Mouse (Mus musculus) heart, postnatal 4 days (tissue): ENCODE measurements at regions not wholly inside any gene's neighbourhood (a gene's known extent, or its start where the extent isn't known, plus 50 kb on each side); places are given as distances from the start of the nearest gene placed in this dataset.
"Not testable (repeated sequence)": the region's sequence is repeated elsewhere in the genome, so short reads cannot be mapped to it uniquely, and the experiment has no call there.

Source experiments
- DNase-seq: peaks from one replicate; pipeline ENCODE4 v3.0.0; 2021

DNA sequence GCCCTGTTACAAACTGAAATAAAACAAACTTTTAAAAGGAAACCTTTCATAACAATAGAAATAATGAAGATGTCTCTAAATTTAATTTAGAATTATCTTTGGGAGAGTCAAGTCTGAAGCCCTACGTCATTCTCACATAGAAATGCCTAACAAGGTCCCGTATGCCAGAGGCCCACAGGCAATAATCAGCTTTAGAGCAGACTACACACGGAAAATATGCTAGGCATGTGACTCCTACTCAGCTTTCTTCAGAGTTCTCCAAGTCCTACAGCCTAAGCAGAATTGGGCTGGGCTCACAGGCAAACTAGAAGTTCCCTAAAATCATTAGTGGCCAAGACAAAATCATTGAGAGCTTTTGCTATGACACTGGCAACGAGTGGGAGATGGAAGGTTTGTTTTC, 176.9 kb upstream of the Gap43 start:
- peak; percentile 43 for DNase-seq

DNA sequence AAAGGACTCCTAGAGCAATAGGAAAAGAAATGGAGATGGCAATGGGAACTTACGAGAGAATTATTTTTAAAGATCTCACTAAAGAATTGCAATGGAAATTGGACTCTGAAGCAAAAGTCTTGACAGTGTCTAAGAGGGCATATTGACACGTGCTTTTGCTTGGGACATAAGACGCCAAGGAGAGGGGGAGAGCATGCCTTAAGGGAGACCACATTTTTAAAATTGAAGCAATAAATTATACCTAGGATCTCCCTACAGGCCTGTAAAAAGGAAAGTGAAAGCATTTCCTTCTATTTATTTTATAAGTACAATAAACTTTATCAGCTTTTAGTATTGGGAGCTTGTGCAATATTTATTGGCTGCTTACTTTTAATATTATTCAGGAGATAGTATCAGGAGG, 175.5 kb upstream of the Gap43 start:
- DNase-seq, result no peak

DNA sequence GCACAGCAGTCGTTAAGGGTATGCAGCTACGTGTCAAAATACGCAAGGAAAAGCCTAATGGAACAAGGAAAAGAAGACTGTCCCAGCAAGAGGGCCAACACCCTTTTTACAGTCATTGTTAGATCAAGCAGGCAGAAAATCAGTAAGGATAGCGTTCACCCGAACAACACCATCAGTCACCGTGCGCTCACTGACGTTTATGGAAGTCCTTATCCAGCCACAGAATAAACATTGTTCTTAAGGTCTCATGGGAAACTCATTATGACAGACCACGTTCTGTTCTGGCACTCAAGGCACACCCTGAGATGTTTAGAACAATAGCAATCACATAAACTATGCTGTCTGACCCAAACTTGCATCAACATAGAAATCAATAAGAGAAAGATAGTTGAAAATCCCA, 164.7 kb upstream of the Gap43 start:
- DNase-seq, result no peak

DNA sequence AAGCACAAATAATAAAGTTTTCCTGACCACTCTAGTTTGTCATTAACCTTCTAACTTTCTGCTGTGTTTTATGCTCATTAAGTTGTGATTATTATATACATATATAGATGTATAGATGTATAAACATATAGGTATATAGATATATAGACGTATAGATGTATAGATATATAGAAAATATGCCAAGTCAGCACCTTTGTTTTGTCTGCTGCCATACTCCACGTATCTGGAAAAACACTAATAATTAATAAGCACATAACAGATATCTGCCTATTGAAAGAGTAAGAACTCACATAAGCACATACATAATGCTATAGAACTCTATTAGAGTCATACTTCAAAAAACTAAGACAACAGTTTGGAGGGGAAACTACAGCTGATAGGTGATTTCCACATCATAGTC, 161.3 kb upstream of the Gap43 start:
- DNase-seq, result no peak

DNA sequence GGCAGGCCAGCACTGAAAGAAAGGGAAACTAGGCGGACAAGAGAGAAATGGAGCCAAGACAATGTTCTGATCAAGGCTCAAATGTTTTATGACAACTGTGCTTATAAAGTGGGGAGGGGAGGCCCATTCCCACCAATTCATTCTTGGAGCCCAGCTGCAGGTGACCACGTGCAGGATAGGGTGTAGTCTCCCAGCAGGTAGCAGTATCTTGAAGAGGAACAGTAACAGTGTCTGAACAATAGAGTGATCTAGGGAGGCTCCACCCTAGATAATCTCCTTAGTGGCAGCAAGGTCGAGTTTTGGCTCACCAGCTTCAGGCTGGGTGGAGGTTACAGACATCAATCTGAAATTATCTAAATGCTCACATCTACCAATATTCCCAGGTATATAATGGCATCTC, 160.7 kb upstream of the Gap43 start:
- DNase-seq, result not testable (repeated sequence)

DNA sequence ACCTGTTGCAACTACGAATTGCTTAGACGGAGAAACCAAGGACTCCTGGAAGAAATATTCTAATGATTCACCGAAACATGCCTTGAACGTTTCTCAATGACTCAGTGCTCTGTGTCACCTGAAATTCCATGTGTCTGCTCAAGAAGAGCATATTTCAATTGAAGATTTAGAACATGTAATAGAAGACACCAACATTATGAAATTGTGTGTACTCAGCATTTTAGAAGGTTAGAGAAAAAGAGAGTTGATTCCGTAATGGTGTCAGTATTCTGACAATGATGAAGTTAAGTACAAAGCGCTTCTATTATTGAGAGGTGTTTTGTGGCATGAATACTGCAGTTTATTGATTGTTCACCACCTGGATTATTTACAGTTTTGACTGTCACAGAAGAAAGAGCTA, 159.1 kb upstream of the Gap43 start:
- DNase-seq, result no peak

DNA sequence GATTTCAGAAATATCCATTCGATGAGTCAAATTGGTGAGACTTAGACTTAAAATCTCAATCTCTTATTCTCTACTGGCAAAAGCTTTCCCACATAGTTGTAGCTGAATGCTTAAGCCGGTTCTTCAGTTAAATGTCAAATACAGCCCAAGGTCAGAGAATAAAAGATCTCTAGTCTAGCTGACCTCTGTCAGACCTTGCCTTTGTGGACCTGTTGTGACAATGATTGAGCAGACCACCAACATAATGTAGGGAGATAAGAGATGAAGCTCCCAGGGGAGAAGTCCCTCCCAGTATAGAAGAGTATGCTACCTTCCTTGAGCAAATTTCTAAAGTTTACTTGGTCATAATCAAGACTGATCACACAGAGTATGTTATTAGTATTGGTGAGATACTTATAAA, 157.9 kb upstream of the Gap43 start:
- no peak for DNase-seq

DNA sequence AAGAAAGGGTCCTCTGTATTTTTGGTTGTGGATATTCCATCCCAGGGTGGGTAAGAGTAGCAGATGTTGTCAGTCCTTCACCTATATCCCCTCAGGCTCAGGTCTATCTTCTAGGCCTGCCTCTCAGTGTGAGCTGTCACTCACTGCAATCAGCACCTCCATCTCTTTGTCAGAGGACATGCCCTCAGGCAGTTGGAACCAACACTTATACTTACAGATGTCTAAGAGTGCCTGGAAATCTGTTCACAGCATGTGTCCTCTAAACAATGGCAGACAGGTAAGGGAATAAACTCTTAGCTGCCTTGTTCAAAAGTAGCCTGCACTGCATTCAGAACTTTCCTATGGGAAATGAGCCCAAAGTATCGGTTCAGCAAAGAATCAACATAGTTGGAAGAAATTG, 153.1 kb upstream of the Gap43 start:
- DNase-seq, result no peak

DNA sequence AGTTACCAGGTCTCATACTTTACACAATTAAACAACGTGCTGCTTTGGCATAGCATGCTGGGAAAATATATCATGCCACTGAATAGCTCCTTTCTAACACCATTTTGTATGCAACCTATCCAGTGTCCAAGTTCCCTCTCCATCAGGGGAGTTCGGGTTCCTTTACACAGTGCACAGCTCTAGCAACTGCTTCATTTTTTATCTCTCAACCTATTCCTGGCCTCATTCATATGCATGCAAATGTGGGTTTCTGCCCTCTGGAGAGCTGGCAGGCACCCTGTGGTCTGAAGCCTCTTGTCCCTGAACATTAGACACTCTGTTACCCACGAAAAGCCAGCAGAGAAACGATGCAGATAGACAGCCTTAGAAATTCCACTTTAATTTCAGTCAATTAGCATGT, 148.3 kb upstream of the Gap43 start:
- no peak for DNase-seq

DNA sequence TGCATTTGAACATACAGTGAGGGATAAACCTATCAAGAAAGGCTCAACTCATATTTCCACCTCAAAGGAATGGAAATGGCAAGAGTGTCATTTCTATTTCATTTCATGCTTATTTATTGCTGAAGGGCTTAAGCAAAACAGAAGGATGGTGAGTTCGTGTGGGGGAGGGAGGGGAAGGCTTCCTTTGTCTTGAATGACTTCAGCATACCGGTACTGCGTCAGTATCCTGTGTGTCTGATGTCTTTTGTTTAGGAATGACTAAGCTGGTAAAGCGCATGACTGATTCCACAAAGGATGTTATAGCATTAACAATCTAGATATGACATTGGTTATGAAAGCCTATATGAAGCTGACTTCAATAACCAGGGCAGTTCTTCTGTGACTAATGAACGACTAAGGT, 139.5 kb upstream of the Gap43 start:
- no peak for DNase-seq

DNA sequence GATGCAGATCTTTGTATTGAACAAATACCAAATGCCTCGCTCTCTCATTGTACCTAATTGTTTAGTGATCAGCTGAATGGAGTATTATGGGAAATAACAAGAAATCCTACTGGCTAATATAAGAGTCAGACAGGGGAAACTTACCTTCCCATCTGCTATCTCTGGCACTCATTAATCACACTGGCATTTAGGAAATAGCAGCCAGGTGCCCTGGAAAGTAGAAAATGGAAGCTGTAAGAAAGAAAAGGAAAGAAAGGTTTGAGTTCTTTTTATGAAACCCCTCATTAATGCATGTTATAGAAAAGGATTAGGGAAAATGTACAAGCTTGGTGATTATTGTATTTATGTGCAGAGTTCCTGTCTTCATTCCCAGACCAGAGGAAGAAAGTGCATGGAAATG, 126.5 kb upstream of the Gap43 start:
- DNase-seq, result no peak

DNA sequence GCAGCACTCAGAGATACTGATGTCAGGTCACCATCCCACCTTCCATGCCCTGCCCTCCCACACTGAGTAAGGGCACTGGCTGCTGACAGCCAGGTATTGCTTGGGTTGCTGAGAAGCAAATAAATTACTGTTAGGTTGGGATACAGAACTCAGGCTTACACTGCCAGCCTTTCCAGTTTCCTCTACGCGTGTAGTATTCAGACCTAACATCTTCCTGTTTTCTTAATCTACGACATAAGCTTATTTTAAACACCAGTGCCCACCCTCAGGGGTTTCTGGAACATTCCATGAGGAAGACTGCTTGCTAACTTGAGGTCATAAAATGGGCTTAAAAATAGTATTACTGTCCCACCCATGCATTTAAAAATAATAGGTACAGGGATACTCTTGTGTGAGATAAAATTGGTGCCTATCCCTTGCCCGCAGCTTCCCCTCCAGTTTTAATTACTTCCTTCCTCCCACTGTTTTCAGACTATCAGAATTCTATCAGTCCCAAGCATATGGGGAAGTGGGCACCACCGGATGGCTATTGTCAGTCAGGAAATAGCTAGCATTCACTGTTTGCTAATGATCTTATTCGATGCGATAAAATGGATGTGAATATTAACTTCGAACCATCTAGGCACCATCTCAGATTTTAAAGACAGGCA, 116.0 kb upstream of the Gap43 start:
- DNase-seq, result no peak

DNA sequence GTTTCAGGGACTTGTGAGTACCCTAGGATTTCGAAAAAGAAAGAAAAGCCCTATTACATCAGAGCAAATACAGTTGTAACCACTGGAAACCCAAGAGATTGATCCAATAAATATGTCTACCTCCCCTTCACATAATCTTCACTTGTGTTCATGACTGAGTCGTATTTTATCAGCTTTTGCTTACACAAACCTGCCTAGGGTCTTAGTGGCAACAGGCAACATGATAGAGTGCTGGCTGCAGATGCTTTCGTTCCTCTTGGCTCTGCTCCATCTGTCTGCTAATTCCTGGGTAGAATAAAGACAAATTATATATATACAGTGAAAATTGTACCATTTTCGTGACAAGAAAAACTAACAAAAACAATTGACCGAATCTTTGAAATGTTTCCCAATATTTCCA, 112.9 kb upstream of the Gap43 start:
- DNase-seq, result no peak

DNA sequence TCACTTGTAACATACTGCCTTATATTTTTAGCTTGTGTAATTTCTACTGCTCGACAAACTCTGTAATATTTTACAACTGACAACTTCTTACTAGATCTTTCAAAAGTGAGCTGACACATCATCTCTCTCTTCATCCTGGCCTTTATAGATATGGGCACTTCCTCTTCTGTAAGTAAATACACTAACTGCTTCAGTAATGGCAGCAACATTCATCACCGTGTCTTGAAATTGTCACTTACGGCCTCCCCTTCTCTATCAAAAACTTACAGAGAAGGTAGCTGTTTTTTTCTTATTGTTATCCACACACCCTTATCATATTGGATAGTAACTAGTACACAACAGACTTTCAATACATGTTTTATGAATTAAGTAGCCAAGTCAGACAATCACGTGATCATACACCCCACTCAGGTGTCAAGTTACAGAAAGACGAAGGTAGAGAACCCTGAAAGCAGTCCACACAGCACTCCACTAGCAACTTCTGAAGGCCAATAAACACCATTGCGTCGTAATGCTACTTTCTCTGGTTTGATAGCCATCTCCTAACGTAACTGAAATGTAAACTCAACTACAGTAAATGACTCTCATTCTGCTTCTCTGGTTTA, 109.5 kb upstream of the Gap43 start:
- no peak for DNase-seq

DNA sequence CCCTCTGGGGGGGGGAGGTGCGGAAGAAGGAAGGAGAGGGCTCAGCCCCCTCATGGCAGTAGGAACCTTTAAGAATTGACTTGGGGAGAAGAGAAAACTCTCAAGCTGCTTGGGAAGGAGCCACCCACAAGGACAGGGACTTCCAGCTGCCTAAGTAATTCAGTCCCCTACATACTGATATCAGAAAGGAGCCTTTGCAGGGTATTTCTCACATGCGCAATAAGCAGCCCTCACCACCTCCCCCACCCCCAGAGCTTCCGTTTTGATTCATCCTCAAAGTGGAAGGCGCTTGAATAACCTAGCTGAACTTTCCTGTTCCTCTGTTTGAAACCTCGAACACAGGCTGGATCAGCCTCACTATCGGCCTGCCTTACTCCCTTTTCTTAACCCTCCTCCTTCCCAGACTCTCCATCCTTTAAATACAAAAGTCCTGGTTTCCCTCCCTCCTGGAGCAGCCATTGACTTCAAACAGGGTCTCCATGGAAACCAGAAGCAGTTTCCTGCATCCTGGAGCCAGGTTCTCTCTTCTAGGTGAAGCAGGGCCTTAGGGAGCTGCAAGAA, 104.5 kb upstream of the Gap43 start:
- DNase-seq, result peak; percentile 11

DNA sequence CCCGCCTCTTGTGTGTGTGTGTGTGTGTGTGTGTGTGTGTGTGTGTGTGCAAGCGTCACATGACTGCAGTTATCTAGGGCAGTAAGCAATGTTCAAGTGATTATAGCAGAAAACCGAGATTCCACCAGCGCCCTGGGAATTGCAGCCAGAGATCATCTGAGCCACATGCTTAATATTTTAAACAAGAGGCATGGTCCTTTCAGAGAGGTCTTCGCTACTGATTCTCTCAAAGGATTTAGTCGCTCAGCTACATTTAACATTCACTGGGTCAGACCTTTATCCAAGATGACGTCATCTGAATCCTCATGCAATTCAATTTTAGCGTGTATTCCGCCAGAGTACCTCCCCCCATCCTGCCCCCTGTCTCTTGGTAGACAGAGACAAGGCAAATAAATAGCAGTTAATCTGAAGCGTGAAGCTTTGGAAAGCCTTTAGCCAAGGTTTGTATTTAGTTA, 104.0 kb upstream of the Gap43 start:
- peak; percentile 20 for DNase-seq

DNA sequence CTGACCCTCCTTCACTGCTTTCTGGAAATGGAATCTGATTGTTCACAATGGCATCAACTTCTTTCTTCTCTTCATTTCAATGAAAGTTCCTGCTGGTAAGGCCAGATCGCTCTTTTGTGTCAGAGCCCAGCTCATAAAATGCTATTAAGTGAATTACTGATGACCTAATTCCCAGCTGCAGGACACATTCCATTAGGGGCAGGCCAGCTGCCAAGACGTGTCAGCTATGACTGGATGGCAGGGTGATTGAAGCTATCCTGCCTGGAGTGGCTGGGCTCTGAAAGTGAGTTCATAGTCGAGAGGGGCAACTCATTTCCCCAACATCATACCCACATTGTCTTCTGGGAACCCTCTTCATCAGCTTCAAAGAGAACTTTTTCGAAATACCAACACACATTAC, 100.4 kb upstream of the Gap43 start:
- peak; percentile 74 for DNase-seq

DNA sequence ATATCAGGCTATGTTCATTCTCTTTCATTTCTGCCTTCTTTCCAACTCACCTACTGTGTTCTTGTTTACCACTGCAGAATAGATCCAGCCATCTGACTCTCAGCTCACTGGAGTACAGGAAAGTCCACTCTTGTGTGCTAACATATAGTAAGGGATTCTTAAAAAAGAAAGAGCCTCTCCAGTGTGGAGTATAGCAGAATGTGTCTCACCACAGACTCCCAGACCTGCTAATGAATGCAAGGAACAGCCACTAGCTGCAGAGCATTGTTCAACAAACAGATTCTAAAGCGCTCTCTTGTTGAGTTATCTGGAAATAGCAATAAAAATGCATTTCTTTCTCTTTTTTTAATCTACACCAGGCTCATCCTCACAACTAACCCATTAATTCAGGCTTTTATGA, 91.1 kb upstream of the Gap43 start:
- DNase-seq, result no peak

DNA sequence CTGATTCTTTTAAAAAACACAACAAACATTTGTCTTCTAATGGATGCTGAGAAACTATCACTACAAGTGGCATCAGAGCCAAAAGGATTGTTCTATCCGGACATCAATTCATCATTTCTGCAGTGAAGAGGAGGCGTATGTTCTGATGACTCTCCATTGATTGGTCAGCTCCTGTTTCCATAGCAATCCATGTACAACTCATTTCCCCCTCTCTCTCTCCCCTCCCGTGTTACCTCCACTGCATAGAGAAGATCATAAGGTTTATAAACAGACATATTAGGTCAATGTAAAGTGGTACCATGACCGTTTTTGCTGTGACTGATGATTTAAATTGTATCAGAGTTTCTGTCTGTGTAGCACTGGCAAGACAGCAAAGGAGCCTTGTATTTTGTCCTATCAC, 76.2 kb upstream of the Gap43 start:
- no peak for DNase-seq

DNA sequence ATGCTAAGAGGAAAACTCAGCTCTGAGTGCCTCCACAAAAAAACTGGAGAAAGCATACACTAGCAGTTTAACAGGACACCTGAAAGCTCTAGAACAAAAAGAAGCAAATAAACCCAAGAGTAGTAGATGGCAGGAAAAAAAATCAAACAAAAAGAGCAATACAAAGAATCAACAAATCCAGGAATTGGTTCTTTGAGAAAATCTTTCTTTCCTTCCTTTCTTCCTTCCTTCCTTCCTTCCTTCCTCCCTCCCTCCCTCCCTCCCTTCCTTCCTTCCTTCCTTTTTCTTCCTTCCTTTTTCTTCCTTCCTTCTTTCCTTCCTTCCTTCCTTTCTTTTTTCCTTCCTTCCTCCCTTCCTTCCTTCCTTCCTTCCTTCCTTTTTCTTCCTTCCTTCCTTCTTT, 71.6 kb upstream of the Gap43 start:
- DNase-seq, result not testable (repeated sequence)

DNA sequence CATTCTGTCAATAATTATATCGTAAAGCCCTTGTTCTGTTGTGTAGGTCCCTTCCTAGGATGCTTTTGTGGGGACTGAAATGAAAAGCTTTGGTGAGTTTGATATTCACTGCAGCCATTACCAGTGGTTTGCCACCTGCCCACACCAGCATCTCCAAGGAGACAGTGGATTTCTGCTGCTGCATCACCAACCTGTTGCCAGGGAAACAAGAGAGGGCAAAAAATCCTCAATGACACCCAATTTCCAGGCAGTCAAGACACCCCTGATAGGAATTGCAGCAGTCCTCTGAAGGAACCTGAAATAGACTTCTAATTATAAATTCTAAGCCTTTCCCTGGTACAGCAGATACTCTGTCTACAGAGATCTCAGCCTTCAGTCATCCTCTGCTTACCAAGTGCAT, 56.1 kb upstream of the Gap43 start:
- no peak for DNase-seq
